Mouse (Mus musculus) erythroblast, adult 5-6 weeks (primary cell): ENCODE results near the gene Gabbr2. TPM values are rescaled to one million over a fixed set of nuclear protein-coding genes. Genes with fewer than 3 reads are reported as not detected.

Experiments used
- ATAC-seq: replicated peaks from 2 replicates; pipeline ENCODE4 v1.8.0; 2016; ENCODE audit warnings: moderate number of reproducible peaks, mild to moderate bottlenecking, moderate TSS enrichment, inconsistent platforms; ENCODE audit not compliant: poor library complexity, low FRiP score, severe bottlenecking
- total RNA-seq, 2 experiments: library from RNA; stranded (forward) in 1 of 2; stranded (reverse) in 1 of 2; fragments of 150-400 nt in 1 of 2; fragments of 200-764, 138-1000 nt in 1 of 2; gene quantifications; 2 replicates each; pipeline versions ENCODE4 v1.2.3 to v1.2.4; 2015 to 2017; ENCODE audit warnings: low replicate concordance in 2 of 2

Gene Gabbr2
- total RNA-seq, 2 experiments from 2014 or later = 0.17 TPM; not detected in 1

GRCm38 (mm10) chr4:46933590-46933989 is 58.1 kb downstream of the Gabbr2 start:
- ATAC-seq = no peak

GRCm38 (mm10) chr4:46931706-46932397 is 59.8 kb downstream of the Gabbr2 start:
- no peak for ATAC-seq

GRCm38 (mm10) chr4:46928112-46928511 is 63.6 kb downstream of the Gabbr2 start:
- no peak for ATAC-seq

DNA sequence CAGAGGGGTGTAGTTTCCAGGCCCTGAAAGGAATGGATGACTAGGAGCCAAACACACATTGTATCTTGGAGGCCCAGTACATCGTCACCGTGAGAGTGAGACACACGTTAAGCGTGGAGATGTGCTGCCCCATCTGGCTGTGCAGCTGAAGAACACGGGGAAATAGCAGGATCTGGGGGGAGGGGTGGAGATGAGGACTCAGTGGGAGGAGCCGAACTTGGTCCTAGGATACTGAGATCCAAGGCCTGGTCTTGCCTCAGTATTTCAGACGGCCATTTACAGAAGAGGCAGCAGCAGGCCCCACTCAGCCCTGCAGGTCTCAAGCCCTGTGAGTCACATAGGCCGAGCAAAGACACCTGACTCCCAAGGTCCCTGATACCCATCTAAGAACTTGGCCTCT is 72.5 kb downstream of the Gabbr2 start:
- ATAC-seq = no peak

- no peak for ATAC-seq
Observed at GRCm38 (mm10) chr4:46916786-46917185, 74.9 kb downstream of the Gabbr2 start.

DNA sequence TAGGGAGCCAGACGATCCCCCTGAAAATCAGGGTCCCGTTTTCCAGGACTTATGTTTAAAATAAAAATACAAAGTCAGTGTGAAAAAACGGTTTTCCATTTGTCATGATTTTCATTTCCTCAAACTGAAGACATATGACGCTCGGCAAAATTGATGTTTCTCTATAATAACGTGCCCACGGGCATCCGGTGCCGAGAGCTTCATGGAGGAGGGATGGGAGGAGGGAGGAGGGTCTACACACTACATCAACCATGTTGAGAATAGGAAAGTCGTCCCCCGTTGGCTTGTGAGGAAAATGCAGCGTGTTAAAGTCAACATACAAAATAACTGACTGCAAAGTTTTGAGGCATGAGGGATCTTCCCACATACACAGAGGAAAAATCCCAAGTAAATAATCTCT is 75.7 kb downstream of the Gabbr2 start:
- no peak for ATAC-seq

DNA sequence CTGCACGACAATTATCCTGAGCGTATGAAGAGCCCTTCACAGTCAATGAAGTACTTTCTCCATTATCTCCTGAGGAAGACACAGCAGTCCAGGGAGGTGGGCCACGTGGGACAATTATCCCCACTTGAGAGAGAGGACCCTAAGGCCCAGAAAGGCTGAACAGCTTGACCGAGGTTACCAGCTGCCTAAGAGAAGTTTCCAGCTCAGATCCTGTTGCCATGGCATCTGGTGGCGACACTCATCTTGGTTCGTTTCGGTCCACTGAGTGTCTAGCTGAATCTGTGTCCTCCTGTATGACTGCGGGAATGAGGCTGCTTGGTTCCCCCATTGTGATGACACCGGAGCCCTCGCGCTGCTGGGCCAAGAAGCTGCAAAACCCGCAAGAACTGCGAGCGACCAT is 76.2 kb downstream of the Gabbr2 start:
- ATAC-seq = no peak

DNA sequence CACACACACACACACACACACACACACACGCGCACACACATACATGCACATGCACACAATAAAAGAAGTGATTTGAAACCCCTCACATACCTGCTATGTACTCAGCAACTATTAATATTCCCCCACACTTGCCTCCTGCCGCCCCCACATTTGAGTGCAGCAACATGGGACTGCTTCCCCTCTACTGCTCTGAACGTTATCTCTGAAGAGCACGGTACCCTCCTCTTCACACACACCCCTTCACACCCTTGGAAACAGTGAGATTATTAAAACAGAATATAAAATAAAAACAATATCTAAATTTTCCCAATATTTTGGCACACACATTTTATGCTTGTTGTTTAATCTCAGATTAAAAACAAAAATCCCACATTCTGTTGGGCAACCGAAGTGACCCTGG is 77.1 kb downstream of the Gabbr2 start:
- ATAC-seq = no peak

- ATAC-seq = no peak
Observed at GRCm38 (mm10) chr4:46906036-46906691, 85.5 kb downstream of the Gabbr2 start.

DNA sequence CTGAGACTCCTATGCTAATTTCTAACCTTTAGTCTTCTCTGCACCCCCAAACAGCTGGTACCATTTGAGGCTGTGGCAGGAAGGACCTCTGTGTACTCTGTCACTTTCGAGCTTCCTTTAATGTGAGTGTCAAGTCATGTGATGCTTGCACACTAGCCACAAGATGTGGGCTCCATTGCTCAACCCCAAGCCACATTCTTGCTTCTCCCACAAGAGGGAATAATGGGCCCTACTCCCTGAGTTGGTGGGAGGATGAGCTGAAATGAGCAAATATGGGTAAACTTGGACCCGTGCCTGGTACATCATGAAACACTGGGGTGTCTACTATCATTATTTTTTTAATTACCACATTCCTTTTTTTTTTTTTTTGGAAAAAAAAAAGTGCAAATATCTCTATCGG is 86.5 kb downstream of the Gabbr2 start:
- no peak for ATAC-seq

DNA sequence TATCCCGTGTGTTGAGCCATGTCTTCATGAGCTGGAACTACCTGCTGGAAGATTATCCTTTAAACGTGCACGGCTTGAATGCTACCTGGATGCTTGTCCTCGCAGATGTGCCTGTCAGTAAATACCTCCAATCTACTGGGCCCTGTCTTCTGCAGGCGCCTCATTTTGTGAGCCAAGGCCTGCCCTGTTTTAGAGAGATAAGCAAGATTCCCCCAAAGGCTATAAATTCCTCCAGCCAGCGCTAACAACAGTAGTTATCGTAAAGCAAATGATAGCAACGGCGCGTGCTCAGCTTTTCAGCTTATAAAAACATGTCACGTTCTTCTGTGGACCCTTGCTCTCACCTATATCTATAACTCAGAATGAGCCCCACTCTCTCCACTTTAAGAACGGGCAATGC is 87.5 kb downstream of the Gabbr2 start:
- ATAC-seq = no peak

GRCm38 (mm10) chr4:46898546-46898945 is 93.1 kb downstream of the Gabbr2 start:
- no peak for ATAC-seq

GRCm38 (mm10) chr4:46897634-46898399 is 93.9 kb downstream of the Gabbr2 start:
- ATAC-seq = no peak

GRCm38 (mm10) chr4:46894144-46894543 is 97.5 kb downstream of the Gabbr2 start:
- ATAC-seq = no peak

DNA sequence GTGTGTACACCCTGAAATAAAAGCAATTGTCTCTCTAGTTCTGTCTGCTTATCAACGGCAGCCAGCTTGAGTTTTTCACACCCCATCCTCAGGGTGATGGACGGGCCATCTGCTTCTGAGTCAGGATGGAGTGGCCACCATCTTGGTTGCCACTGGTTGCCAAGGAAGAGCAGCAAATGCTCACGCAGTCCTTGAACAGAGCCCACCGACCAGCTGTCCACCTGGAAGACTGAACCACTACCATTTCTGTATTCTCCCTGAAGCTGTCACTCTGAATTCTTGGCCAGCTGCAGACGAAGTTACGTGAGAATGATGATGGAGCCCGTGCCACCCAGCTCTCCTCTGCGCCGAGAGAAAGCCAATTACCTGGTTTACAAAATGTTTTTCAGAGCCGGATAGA is 102.5 kb downstream of the Gabbr2 start:
- ATAC-seq = no peak

DNA sequence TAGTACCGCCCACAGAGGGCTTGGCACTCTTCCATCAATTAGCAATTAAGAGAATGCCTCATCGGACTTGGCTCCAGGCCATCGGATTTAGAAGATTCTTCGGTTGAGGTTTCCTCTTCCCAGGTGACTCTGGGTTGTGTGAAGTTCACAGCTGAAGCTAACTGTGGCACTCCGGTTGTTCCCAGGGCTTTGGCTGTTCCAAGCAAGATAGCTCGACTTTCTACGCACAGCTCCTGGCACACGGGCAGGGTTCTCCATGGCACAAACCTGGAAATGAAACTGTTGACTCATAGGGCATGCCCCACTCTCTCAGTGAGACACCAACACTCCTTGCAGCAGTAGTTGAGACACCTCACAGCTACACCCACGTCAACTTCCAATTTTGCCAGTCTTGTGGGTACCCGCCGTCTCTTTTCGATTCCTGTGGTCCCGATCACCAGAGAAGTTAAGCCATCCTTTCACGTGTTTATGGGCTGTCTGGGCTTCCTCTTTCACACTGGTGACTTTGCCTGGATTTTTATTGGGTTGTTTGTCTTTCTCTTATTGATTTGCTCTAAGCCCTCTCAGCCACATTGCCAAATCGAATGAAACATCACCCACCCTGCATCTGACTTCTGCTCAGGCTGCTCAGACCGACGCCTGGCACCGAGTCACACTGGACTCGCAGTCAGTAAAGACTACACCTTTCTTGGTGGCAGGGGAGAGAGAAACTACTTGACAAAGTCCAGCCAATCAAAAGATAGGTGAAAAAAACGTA is 105.9 kb downstream of the Gabbr2 start:
- no peak for ATAC-seq

- no peak for ATAC-seq
Observed at GRCm38 (mm10) chr4:46884132-46884531, 107.5 kb downstream of the Gabbr2 start.

- no peak for ATAC-seq
Observed at GRCm38 (mm10) chr4:46883546-46883945, 108.1 kb downstream of the Gabbr2 start.

DNA sequence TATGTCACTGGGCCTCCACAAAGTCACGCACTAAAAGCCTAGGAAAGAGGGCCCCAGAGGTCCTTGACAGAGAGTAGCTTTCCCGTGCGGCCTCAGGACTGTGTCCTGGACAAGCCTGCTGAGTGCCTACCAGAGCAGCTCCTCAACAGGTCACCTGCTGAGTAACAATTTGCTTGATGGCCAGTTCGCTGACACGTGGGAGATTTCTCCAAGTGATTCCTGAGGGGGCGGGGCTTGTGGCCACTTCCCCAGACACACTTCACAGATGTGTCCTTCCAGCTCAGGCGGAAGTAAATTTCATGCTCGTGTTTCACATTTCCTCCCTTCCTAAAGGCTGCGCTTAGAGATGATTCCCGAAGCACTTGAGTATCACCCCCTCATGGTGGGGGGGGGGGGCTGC is 108.6 kb downstream of the Gabbr2 start:
- no peak for ATAC-seq

GRCm38 (mm10) chr4:46881271-46881670 is 110.4 kb downstream of the Gabbr2 start:
- no peak for ATAC-seq
